Mouse (Mus musculus): ENCODE data around the gene Vgll4. TPM values are rescaled to one million over a fixed set of nuclear protein-coding genes. Genes with fewer than 3 reads are reported as not detected.

Vgll4 gene
- polyA plus RNA-seq, 1 experiment from 2014 or later = 58.9 TPM

- Histone ChIP-seq H3K36me3 (replicated peaks; ENCODE audit: control insufficient read depth, insufficient read depth, low read depth, low read length) (no peaks in the 10 kb centered on the region; the same call in 1 of the 2 replicates), H3K4me2 (ENCODE audit: low read depth, low read length) (peak overlapping the region; percentile 20), H3K9ac (replicated peaks; ENCODE audit: low read length) (peak overlapping the region; percentile 54), H3K4me3 (ENCODE audit: low read depth, low read length) (no peak overlapping the region), H3K27ac (replicated peaks; ENCODE audit: low read depth, low read length) (peak overlapping the region; percentile 89), H3K4me1 (ENCODE audit: control insufficient read depth, insufficient read depth, low read length) (peaks cover 11% of the 10 kb centered on the region), H3K27me3 (ENCODE audit: control insufficient read depth, insufficient read depth, low read length) (no peaks in the 10 kb centered on the region), H3K9me3 (replicated peaks; ENCODE audit: control insufficient read depth, low read length) (no peaks in the 10 kb centered on the region)
- ATAC-seq (replicated peaks; ENCODE audit: insufficient number of reproducible peaks, low FRiP score, low TSS enrichment, low read depth) (peak; percentile 80), DNase-seq (ENCODE audit: low spot score) (peak; percentile 94)
- 1% methylated on average over 9 of the region's 9 CpGs for WGBS
Observed at GRCm38 (mm10) chr6:114883261-114883740, 86.5 kb downstream of the Vgll4 start.

DNA sequence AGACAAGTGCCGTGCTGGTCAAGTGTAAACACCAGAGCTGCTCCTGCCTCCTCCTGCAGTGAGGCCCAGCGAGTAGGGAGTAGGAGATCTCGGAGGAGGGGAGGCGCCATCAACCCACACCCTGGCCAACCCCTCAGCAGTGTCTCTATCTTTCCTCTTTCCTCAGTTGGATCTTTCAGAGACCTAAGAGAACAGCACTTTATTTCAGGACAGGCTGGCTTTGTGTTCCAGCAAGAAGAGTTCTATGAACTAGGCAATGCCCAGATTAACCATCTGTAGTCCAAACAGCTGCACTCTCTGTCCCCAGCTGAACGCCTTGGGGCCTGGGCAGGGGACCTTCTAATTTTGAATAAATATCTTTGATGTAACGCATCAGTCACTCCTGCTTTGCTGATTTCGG lies 87.1 kb downstream of the Vgll4 start:
- H3K9ac ChIP-seq (replicated peaks; ENCODE audit: low read length) = peak overlapping the region; percentile 33
- DNase-seq (ENCODE audit: low spot score) (no peak), ATAC-seq (replicated peaks; ENCODE audit: insufficient number of reproducible peaks, low FRiP score, low TSS enrichment, low read depth) (peak; percentile 19; the same call in 1 of the 2 replicates)
- 12% methylated on average over 7 of the region's 7 CpGs for WGBS
- H3K36me3 ChIP-seq (replicated peaks; ENCODE audit: control insufficient read depth, insufficient read depth, low read depth, low read length) = no peaks in the 10 kb centered on the region; the same call in 1 of the 2 replicates
- peak overlapping the region; percentile 89 for H3K27ac ChIP-seq (replicated peaks; ENCODE audit: low read depth, low read length)
- no peak overlapping the region; the same call in 1 of the 2 replicates for H3K4me2 ChIP-seq (ENCODE audit: low read depth, low read length)
- H3K4me1 ChIP-seq (ENCODE audit: control insufficient read depth, insufficient read depth, low read length) = peaks cover 13% of the 10 kb centered on the region
- H3K4me3 ChIP-seq (ENCODE audit: low read depth, low read length) = no peak overlapping the region
- H3K9me3 ChIP-seq (replicated peaks; ENCODE audit: control insufficient read depth, low read length) = no peaks in the 10 kb centered on the region
- H3K27me3 ChIP-seq (ENCODE audit: control insufficient read depth, insufficient read depth, low read length) = no peaks in the 10 kb centered on the region

- 31% methylated on average over 5 of the region's 5 CpGs for whole genome bisulfite sequencing
- ATAC-seq (replicated peaks; ENCODE audit: insufficient number of reproducible peaks, low FRiP score, low TSS enrichment, low read depth) = no peak
Observed at GRCm38 (mm10) chr6:114882212-114882611, 87.6 kb downstream of the Vgll4 start.

GRCm38 (mm10) chr6:114880798-114881197 lies 89.0 kb downstream of the Vgll4 start:
- H3K9me3 ChIP-seq (replicated peaks; ENCODE audit: control insufficient read depth, low read length) = no peaks in the 10 kb centered on the region
- WGBS = 81% methylated on average over 4 of the region's 4 CpGs
- H3K4me3 ChIP-seq (ENCODE audit: low read depth, low read length) = no peak overlapping the region
- ATAC-seq (replicated peaks; ENCODE audit: insufficient number of reproducible peaks, low FRiP score, low TSS enrichment, low read depth) (no peak), DNase-seq (ENCODE audit: low spot score) (no peak)
- peaks cover 19% of the 10 kb centered on the region for H3K4me1 ChIP-seq (ENCODE audit: control insufficient read depth, insufficient read depth, low read length)
- H3K4me2 ChIP-seq (ENCODE audit: low read depth, low read length) = no peak overlapping the region
- no peaks in the 10 kb centered on the region for H3K27me3 ChIP-seq (ENCODE audit: control insufficient read depth, insufficient read depth, low read length)
- H3K36me3 ChIP-seq (replicated peaks; ENCODE audit: control insufficient read depth, insufficient read depth, low read depth, low read length) = no peaks in the 10 kb centered on the region; the same call in 1 of the 2 replicates
- H3K27ac ChIP-seq (replicated peaks; ENCODE audit: low read depth, low read length) = no peak overlapping the region
- H3K9ac ChIP-seq (replicated peaks; ENCODE audit: low read length) = no peak overlapping the region

More at GRCm38 (mm10) chr6:114882212-114882611, 87.6 kb downstream of the Vgll4 start:
- Histone ChIP-seq H3K36me3 (replicated peaks; ENCODE audit: control insufficient read depth, insufficient read depth, low read depth, low read length) (no peaks in the 10 kb centered on the region; the same call in 1 of the 2 replicates), H3K27ac (replicated peaks; ENCODE audit: low read depth, low read length) (peak overlapping the region; percentile 89), H3K4me3 (ENCODE audit: low read depth, low read length) (no peak overlapping the region), H3K4me2 (ENCODE audit: low read depth, low read length) (no peak overlapping the region), H3K9ac (replicated peaks; ENCODE audit: low read length) (no peak overlapping the region; the same call in none of the 2 replicates), H3K9me3 (replicated peaks; ENCODE audit: control insufficient read depth, low read length) (no peaks in the 10 kb centered on the region), H3K4me1 (ENCODE audit: control insufficient read depth, insufficient read depth, low read length) (peaks cover 12% of the 10 kb centered on the region), H3K27me3 (ENCODE audit: control insufficient read depth, insufficient read depth, low read length) (no peaks in the 10 kb centered on the region)
- no peak for DNase-seq (ENCODE audit: low spot score)

GRCm38 (mm10) chr6:114878841-114879520 lies 90.8 kb downstream of the Vgll4 start:
- Histone ChIP-seq H3K9me3 (replicated peaks; ENCODE audit: control insufficient read depth, low read length) (no peaks in the 10 kb centered on the region), H3K9ac (replicated peaks; ENCODE audit: low read length) (no peak overlapping the region), H3K4me3 (ENCODE audit: low read depth, low read length) (no peak overlapping the region), H3K27me3 (ENCODE audit: control insufficient read depth, insufficient read depth, low read length) (no peaks in the 10 kb centered on the region), H3K4me2 (ENCODE audit: low read depth, low read length) (no peak overlapping the region), H3K36me3 (replicated peaks; ENCODE audit: control insufficient read depth, insufficient read depth, low read depth, low read length) (no peaks in the 10 kb centered on the region), H3K4me1 (ENCODE audit: control insufficient read depth, insufficient read depth, low read length) (peaks cover 27% of the 10 kb centered on the region), H3K27ac (replicated peaks; ENCODE audit: low read depth, low read length) (no peak overlapping the region)
- DNase-seq (ENCODE audit: low spot score) = no peak
- 90% methylated on average over 19 of the region's 19 CpGs for WGBS
- no peak for ATAC-seq (replicated peaks; ENCODE audit: insufficient number of reproducible peaks, low FRiP score, low TSS enrichment, low read depth)

DNA sequence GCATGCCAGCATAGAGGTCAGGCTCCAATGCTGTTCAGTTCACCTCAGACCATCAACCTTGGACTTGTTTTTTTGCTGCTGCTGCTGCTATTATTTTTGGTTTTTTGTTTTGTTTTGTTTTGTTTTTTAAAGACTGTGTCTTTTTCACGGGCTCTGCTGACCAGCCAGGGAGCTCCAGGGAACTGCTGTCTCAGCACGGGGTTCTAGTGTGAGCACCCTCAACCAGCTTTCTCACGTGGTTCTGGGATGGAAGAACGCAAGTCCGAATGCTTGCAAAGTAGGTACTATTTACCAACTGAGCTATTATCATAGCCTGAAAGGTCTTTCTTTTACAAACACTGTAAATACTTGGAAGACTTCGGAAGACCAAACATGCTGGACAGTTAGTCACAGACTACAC lies 93.2 kb downstream of the Vgll4 start:
- H3K4me3 ChIP-seq (ENCODE audit: low read depth, low read length) = no peak overlapping the region
- ATAC-seq (replicated peaks; ENCODE audit: insufficient number of reproducible peaks, low FRiP score, low TSS enrichment, low read depth) = no peak
- no peaks in the 10 kb centered on the region for H3K27me3 ChIP-seq (ENCODE audit: control insufficient read depth, insufficient read depth, low read length)
- no peaks in the 10 kb centered on the region for H3K36me3 ChIP-seq (replicated peaks; ENCODE audit: control insufficient read depth, insufficient read depth, low read depth, low read length)
- peaks cover 30% of the 10 kb centered on the region for H3K4me1 ChIP-seq (ENCODE audit: control insufficient read depth, insufficient read depth, low read length)
- peak overlapping the region; percentile 56; the same call in 1 of the 2 replicates for H3K27ac ChIP-seq (replicated peaks; ENCODE audit: low read depth, low read length)
- WGBS = 75% methylated on average over 6 of the region's 6 CpGs
- no peaks in the 10 kb centered on the region for H3K9me3 ChIP-seq (replicated peaks; ENCODE audit: control insufficient read depth, low read length)
- H3K4me2 ChIP-seq (ENCODE audit: low read depth, low read length) = no peak overlapping the region
- no peak for DNase-seq (ENCODE audit: low spot score)
- H3K9ac ChIP-seq (replicated peaks; ENCODE audit: low read length) = 0 out of 2 replicates have a peak overlapping the region, but pooled peaks have one; percentile 4

GRCm38 (mm10) chr6:114876033-114876432 lies 93.8 kb downstream of the Vgll4 start:
- WGBS = 28% methylated on average over 4 of the region's 4 CpGs
- no peaks in the 10 kb centered on the region for H3K27me3 ChIP-seq (ENCODE audit: control insufficient read depth, insufficient read depth, low read length)
- peaks cover 30% of the 10 kb centered on the region for H3K4me1 ChIP-seq (ENCODE audit: control insufficient read depth, insufficient read depth, low read length)
- DNase-seq (ENCODE audit: low spot score) = no peak
- no peak overlapping the region for H3K4me3 ChIP-seq (ENCODE audit: low read depth, low read length)
- H3K9ac ChIP-seq (replicated peaks; ENCODE audit: low read length) = peak overlapping the region; percentile 71
- H3K9me3 ChIP-seq (replicated peaks; ENCODE audit: control insufficient read depth, low read length) = no peaks in the 10 kb centered on the region
- ATAC-seq (replicated peaks; ENCODE audit: insufficient number of reproducible peaks, low FRiP score, low TSS enrichment, low read depth) = no peak
- no peaks in the 10 kb centered on the region for H3K36me3 ChIP-seq (replicated peaks; ENCODE audit: control insufficient read depth, insufficient read depth, low read depth, low read length)
- H3K4me2 ChIP-seq (ENCODE audit: low read depth, low read length) = no peak overlapping the region
- peak overlapping the region; percentile 96 for H3K27ac ChIP-seq (replicated peaks; ENCODE audit: low read depth, low read length)

GRCm38 (mm10) chr6:114875018-114875558 lies 94.7 kb downstream of the Vgll4 start:
- Histone ChIP-seq H3K4me2 (ENCODE audit: low read depth, low read length) (peak overlapping the region; percentile 76), H3K27me3 (ENCODE audit: control insufficient read depth, insufficient read depth, low read length) (no peaks in the 10 kb centered on the region), H3K36me3 (replicated peaks; ENCODE audit: control insufficient read depth, insufficient read depth, low read depth, low read length) (no peaks in the 10 kb centered on the region; the same call in 1 of the 2 replicates), H3K9me3 (replicated peaks; ENCODE audit: control insufficient read depth, low read length) (no peaks in the 10 kb centered on the region), H3K9ac (replicated peaks; ENCODE audit: low read length) (peak overlapping the region; percentile 71), H3K4me1 (ENCODE audit: control insufficient read depth, insufficient read depth, low read length) (peaks cover 33% of the 10 kb centered on the region), H3K27ac (replicated peaks; ENCODE audit: low read depth, low read length) (peak overlapping the region; percentile 96), H3K4me3 (ENCODE audit: low read depth, low read length) (peak overlapping the region; percentile 44)
- whole genome bisulfite sequencing = under 1% methylated on average over 18 of the region's 18 CpGs
- ATAC-seq (replicated peaks; ENCODE audit: insufficient number of reproducible peaks, low FRiP score, low TSS enrichment, low read depth) (peak; percentile 80), DNase-seq (ENCODE audit: low spot score) (peak; percentile 94)

Data from embryonic facial prominence, embryonic 11.5 days (tissue).